Mouse (Mus musculus): ENCODE data around the gene Cabp7.

The Cabp7 gene

GRCm38 (mm10) chr11:4746733-4747132 lies at the start of gene Cabp7:
Gene Cabp7, minus strand, starts transcription at chr11:4746778.
- no peak for DNase-seq (ENCODE audit: low spot score)

- no peak for DNase-seq (ENCODE audit: low spot score)
Observed at GRCm38 (mm10) chr11:4793006-4793405, 46.4 kb upstream of the Cabp7 start.

- no peak for DNase-seq (ENCODE audit: low spot score)
Observed at GRCm38 (mm10) chr11:4791549-4791948, 45.0 kb upstream of the Cabp7 start.

DNA sequence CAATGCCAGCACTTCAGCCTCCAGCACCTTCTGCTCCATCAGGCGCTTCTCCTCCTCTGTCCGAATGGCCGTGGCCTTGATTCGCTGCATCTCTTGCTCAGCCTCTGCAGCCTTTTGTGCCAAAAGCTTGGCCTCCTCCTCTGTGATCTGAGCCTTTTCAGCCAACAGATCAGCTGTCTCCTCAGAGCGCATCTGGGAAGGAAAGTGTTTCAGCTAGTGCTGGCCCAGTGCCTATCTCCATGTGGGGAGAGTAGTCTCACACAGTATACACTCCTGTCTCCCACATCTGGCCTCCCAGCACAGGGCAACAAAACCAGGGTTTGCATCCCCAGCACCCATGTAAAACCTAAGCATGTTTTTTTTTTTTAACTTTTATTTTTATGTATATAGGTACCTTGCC lies 43.1 kb upstream of the Cabp7 start:
- DNase-seq (ENCODE audit: low spot score), result no peak

DNA sequence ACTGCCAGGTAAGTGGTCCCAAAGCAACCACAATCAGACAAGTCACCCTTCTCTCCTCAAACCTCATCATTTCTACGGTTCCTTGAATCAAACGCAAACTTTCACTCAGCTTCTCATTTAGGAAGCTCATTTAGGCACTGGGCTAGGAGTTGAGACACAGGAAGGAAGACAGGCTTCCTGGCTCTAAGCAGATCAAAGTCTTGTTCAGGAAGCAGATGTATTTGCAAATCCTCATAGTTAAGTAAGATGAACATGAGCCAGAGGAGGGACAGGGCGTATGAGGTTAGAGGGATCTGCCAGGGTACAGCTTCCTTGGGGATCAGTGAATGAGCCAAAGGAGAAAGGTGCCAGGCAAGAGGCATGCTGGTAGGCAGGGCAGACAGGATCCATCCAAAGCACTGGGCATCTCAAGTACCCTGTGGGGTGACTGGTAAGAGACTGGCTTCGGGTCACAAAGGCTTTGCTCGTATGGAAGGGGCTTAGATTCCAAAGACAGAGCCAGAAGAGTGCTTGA lies 38.1 kb upstream of the Cabp7 start:
- no peak for DNase-seq (ENCODE audit: low spot score)

DNA sequence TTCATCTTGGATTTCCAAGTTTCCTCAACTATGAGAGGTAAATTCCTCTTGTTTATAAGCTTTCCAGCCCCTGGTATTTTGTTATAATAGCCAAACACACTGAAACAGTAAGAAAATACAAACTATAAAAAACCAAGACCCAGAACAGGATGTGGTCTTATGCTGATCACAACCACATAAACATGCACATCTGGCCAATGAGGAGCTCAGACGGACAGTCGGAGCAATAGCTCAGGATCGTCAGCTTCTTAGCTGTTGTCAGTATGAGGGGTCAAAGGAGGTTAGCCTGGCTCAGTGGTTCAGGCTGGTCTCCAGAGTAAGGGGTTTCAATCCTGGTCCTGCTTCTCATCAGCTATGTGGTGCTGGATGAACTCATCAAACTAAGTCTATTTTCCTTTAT lies 36.5 kb upstream of the Cabp7 start:
- no peak for DNase-seq (ENCODE audit: low spot score)

GRCm38 (mm10) chr11:4780927-4781326 lies 34.3 kb upstream of the Cabp7 start:
- no peak for DNase-seq (ENCODE audit: low spot score)

GRCm38 (mm10) chr11:4772925-4773324 lies 26.3 kb upstream of the Cabp7 start:
- DNase-seq (ENCODE audit: low spot score), result peak; percentile 60

GRCm38 (mm10) chr11:4771756-4772155 lies 25.2 kb upstream of the Cabp7 start:
- no peak for DNase-seq (ENCODE audit: low spot score)

DNA sequence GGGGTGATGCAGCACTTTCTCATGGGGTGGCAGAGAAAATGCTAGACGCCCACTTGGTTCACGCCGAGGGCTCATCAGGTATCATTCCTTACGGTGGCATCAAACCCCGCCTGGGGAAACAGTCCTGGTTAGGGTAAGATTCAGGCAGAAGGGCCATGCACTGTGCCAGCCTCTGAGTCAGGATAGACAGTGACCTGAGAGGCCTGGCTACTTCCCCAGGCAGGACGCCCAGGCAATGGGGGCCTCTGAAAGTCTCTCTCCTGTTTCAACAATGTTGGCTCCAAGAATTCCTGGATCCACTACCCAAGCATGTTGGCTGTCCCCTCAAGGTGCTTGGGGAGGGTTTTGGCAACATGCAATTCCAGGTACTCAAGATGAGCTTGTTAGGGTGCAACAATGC lies 23.3 kb upstream of the Cabp7 start:
- no peak for DNase-seq (ENCODE audit: low spot score)

GRCm38 (mm10) chr11:4769293-4769692 lies 22.7 kb upstream of the Cabp7 start:
- no peak for DNase-seq (ENCODE audit: low spot score)

GRCm38 (mm10) chr11:4768399-4768798 lies 21.8 kb upstream of the Cabp7 start:
- no peak for DNase-seq (ENCODE audit: low spot score)

DNA sequence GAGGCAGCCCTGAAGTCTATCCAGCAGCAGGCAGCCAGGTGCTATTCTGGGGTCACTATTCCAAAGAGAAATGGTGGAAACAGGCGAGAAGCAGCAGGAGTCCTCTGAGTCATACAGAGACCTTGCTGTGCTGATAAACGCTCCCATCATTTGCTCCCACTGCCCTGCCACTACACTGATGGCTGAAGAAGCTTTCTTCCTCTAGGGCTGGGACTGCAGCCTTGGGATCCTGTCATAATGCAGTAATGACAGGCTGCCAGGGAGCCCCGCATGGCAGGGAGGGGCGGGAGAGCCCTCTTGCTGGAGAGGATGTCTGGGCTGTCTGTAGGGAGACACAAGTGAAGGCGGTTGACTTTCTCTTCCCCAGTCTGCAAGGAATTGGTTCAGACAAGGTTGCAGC lies 17.9 kb upstream of the Cabp7 start:
- DNase-seq (ENCODE audit: low spot score), result no peak

DNA sequence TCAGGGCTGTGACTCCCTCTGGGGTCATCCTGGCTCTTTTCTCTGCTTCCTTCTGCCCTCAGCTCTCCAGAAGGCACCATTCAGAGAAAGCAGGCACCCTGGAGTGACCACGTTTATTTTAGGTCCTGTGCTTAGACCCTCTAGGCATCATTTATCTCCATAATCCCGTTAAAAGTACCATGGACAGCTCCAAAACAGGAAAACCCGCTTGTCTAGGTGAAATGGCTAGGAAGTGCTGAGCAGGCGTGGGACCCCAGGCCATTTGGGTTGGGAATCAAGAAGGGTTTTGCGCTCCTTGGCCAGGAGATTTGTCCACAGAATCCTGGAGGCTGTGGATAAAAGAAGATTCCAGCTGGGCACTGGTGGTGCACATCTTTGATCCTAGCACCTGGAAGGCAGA lies 17.1 kb upstream of the Cabp7 start:
- DNase-seq (ENCODE audit: low spot score), result no peak

DNA sequence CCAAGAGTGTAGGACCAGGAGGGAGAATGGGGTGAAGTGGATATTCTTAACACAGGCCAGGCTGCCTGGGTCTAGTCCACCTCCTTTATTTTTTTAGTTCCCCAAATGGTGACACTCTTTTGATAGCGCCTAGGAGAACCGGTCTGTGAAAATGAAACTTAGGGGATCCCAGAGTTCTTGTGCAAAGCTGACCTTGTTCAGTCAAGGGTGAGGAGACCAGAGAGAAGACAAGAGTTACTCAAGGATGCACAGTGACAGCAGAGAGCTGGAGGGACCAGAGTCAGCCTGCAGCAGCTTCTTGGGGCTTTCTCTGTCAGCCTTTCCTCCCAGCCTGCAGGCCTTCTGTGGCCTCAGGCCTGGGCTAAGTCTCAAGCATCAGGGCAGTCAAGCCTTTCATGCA lies 15.9 kb upstream of the Cabp7 start:
- no peak for DNase-seq (ENCODE audit: low spot score)

DNA sequence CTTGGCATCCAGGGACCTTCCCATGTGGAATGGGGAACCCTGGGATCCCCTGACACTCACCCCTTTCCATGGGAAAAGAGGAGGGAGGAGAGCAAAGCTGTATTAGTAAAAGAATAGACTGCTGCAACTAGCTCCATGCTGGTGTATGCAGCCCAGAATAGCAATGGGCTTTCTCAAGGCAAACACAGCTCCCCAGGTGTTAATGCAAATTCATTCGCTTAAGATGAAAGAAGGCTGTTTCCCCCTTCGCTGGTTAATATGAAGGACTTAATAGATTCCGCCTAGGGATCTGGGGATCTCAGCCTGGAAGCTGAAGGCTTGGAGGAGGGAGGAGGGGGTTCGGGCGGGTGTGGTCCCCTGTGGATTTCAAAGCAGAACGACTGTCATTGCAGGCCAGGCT lies 15.4 kb upstream of the Cabp7 start:
- no peak for DNase-seq (ENCODE audit: low spot score)

DNA sequence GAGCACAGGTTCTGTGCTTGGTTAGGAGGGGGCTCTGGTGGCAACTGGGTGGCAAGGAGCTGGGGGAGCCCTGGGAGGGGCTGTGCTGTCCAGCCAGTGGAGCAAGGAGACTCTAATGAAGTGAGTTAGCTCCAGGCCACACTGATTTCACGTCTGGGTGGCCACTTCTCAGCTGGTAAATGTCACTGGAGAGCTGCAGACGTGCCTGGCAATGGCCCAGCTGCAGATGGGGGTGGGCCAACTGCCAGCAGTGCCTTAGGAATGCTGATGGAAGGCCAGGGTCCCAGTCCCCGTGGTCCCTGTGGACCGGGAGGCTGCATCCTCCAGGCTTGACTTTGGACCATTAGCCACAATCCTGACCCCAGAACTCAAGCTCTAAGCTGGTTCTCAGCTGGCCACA lies 13.9 kb upstream of the Cabp7 start:
- no peak for DNase-seq (ENCODE audit: low spot score)

GRCm38 (mm10) chr11:4757789-4758158 lies 11.2 kb upstream of the Cabp7 start:
- no peak for DNase-seq (ENCODE audit: low spot score)

DNA sequence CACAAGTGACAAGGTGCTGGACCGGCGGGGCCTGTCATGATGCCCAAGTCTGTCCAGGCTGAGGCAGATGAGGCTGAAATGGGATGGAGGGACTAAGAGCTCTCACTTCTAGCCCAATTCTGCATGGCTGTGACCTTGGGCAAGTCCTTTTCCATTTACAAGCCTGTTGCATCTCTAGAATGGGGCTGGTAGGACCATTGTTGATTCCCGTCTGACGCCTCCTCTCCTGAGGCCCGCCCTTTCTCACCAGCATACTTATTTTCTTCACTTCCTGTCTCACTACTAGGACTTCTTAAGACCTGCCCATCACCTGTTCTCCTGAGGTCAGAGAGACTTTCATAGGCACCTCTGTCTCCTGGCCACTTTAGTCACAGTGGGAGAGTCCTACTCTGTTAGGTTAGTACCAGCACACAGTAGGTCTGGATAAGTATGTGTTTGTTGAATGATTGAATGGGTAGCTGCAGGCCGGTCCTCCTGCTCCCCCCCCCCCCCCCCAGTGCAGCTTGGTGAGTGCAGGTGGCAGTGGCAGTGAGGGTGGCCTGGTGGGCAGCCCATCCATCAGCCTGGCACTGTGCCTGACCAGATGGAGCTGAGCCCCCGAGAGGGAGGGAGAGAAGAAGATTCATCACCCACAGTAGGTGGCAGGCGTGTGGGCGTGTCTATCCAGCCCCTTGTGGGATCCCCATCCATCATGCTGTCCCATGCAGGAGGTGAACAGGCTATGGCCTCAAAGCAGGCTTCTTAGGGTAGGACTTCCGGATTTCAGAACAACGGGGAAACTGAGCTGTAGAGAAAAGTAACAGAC lies 10.6 kb upstream of the Cabp7 start:
- no peak for DNase-seq (ENCODE audit: low spot score)

DNA sequence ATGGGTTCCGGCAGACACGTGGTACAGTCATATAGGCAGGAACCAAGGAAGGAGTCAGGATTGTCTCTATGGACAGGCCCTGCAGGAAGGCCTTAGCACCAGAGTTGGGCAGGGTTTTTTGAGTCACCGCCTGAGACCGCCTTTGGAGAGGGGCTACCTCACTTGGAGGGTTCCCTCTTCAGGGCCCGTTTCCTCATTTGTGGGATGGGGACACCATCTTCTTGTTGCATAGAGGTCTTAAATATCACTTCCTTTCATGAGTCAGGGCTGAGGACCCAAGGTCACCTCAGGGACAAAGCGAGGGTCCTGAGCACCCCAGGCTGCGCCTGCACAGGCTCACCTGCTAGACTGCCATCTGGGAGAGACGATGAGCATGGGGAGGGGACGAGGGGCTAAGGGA lies 9.9 kb upstream of the Cabp7 start:
- DNase-seq (ENCODE audit: low spot score), result no peak

- DNase-seq (ENCODE audit: low spot score), result no peak
Observed at GRCm38 (mm10) chr11:4754867-4755266, 8.3 kb upstream of the Cabp7 start.

GRCm38 (mm10) chr11:4754036-4754435 lies 7.5 kb upstream of the Cabp7 start:
- DNase-seq (ENCODE audit: low spot score), result peak; percentile 16

DNA sequence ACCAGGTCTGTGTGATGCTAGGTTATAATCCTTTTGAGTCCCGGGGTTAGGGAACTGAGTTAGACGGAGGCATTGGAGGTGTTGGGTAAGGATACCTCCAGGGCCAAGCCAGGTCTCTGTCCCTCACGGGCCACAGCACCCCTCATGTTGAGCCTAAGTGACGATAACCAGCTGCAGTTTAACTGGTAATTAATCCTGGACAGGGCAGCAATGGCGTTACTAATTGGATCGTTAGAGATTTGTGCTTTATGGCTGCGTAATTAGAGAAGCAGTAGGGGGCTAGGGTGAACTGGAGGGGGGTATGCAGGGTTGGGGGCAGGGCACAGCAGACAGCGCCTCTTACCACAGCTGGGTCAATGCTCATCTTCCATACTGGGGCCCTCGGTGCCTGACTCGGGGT lies 6.3 kb upstream of the Cabp7 start:
- DNase-seq (ENCODE audit: low spot score), result no peak

DNA sequence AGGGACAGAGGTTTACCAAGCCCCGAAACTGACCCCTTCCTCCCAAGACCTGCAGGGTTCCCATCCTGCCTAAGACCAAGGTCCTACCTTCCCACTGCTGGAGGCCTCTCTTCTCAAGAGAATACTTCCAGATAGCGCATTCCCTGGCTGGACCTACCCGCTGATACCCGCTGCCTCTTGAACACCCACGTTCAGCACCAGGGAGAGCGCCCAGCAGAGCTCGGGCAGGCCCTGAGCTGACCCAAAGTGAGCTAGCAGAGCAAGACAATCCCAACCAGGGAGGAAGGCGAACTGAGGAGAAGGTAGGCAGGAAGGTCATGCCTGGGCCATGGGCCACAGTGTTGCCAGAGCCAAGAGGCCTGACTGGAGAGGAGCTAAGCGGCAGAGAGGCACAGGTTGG lies 3.7 kb upstream of the Cabp7 start:
- DNase-seq (ENCODE audit: low spot score), result peak; percentile 34
